Mouse (Mus musculus) lung, postnatal 14 days (tissue): ENCODE measurements around the gene Ddx39.

ENCODE experiments used
- DNase-seq: peaks from one replicate; pipeline ENCODE4 v3.0.0; 2021

The Ddx39 gene

DNA sequence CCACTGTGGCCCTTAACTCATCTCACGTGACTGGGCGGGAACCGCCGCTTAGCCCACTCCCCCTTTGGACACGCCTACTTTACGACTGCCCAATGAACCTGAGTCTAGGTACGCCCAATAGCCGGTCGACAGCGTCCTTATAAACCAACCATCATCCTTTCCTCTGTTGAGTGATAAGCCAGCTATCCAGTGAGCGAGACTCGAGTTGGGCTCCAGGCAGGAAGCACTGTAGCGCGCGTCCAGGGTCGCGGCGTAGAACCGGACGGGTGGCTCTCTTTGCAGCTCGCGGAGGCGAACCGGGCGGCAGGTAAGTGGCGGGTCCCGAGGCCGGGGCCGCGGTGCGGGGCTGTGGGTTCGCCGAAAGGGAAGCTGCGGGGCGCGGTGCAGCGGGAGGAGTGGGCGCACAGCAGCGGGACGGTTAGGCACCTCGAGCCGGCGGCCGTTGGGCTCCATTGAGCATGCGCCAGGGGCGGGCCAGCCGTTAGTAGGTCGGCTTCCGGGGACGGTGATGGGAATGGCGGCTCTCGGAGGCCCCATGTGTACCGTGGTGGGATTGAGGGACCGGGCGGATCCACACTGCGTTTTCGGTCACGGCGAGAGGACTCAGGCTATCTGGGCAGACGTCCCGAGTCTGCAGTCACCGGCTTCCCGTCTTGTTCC is at the start of gene Ddx39:
Gene Ddx39, plus strand, starts transcription at position 147 of the 660 bp plus-strand sequence.
- peak; percentile 93 for DNase-seq

GRCm38 (mm10) chr8:83665969-83666865 is 48.8 kb upstream of the Ddx39 start, which contains the start of gene Ptger1:
Ptger1 (plus strand) TSS chr8:83666678.
- DNase-seq = peak; percentile 75

GRCm38 (mm10) chr8:83666866-83667234 is 48.1 kb upstream of the Ddx39 start:
- no peak for DNase-seq

- DNase-seq = no peak
Measured at GRCm38 (mm10) chr8:83667526-83667925, 47.5 kb upstream of the Ddx39 start.

DNA sequence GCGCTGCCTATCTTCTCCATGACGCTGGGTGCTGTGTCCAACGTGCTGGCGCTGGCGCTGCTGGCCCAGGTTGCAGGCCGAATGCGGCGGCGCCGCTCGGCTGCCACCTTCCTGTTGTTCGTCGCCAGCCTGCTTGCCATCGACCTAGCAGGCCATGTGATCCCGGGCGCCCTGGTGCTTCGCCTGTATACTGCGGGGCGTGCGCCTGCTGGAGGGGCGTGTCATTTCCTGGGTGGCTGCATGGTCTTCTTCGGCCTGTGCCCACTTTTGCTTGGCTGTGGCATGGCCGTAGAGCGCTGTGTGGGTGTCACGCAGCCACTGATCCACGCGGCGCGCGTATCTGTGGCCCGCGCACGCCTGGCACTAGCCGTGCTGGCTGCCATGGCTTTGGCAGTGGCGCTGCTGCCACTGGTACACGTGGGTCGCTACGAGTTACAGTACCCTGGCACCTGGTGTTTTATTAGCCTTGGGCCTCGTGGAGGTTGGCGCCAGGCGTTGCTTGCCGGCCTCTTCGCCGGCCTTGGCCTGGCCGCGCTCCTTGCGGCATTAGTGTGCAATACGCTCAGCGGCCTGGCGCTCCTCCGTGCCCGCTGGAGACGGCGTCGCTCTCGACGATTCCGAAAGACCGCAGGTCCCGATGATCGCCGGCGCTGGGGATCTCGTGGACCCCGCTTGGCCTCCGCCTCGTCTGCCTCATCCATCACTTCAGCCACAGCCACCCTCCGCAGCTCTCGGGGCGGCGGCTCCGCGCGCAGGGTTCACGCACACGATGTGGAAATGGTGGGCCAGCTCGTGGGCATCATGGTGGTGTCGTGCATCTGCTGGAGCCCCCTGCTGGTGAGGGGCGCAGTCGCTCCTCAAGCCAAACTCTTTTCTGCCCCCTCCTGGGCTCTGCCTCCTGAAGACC is 46.7 kb upstream of the Ddx39 start:
- peak; percentile 72 for DNase-seq

- no peak for DNase-seq
Measured at GRCm38 (mm10) chr8:83669013-83669412, 46.0 kb upstream of the Ddx39 start.

DNA sequence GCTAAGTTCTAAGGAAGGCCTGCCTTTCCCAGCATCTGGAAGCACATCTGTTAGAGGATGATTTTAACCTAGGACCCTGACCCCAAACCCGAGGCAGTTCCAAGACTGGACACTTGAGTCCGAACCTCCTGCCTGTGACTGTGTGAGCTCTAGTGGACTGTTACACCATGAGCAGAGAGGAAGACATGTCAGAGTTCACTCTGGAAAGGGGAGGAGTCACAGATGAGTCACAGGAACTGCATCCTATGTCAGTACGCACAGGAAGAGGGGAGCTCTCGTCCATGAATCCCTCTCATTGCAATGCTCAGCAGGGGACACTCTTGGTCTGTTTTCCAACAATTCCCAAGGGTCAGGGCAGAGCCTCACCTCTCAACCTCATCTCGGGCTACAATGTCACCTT is 42.0 kb upstream of the Ddx39 start:
- DNase-seq = no peak

- no peak for DNase-seq
Measured at GRCm38 (mm10) chr8:83674497-83674896, 40.5 kb upstream of the Ddx39 start.

DNA sequence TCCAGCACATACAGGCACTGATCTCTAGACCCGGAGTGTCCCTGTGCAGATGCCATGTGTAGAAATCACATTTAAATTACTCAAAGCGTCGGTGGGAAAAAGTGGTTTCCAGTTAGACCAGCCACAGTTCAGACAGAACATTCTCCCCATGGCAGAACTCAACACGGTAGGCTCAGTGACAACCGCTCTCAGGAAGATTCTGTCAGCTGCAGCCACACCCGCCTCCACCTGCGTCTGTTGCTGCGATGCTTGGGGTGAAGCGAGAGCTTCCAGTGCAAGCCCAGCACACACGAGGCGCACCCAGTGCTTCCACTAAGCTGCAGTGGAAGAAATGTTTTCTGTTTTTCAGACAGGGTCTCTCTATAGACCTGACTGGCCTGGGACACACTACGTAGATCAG is 35.1 kb upstream of the Ddx39 start:
- no peak for DNase-seq

GRCm38 (mm10) chr8:83680603-83681002 is 34.4 kb upstream of the Ddx39 start:
- DNase-seq = no peak

- no peak for DNase-seq
Measured at GRCm38 (mm10) chr8:83681099-83681498, 33.9 kb upstream of the Ddx39 start.

GRCm38 (mm10) chr8:83684517-83684916 is 30.5 kb upstream of the Ddx39 start:
- no peak for DNase-seq

DNA sequence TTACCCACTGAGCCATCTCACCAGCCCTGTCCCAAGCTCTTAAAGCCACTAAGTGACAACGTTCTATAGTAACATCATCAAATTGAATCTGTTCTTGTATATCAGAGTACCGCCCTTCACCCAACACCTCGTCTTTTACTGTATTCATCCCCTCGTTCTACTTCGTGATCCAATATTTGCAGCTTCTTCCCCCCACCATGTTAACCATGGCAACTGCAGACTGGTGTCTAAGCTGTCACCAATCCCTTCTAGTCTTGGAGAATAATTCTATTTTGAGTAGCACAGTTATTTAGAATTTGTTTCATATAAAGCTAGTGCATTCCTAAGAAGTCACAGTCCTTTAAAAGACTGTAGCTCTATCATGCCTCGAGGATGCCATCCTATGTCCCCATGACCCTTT is 25.7 kb upstream of the Ddx39 start:
- DNase-seq = no peak

DNA sequence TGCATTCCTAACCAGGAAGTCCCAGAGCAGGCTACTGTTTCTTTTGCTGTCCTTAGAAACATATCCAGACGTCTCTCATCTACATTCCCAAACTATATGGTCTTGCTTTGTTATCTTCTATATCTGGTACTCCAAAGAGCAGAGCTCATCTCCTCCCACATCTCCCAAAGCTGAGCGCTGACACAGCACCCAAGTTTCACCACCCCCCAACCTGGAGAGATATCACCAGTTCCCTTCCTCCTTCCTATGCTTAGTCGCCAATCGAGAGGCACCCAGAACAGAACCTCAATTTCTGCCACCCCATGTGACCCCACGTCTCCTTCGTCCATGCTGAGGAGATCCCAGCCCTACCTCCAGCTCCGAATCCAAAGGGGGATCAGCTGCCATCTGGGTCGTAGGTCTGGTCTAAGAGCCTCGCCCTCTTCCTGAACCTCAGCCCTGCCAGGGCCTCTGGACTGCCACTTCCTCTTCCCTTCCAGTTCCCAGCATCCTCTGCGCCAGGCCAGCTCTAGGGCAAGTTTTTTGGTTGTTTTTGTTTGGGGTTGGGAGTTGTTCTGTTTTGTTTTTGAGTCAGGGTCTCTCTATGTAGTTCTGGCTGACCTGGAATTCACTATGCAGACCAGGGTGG is 21.3 kb upstream of the Ddx39 start:
- peak; percentile 23 for DNase-seq

- DNase-seq = no peak
Measured at GRCm38 (mm10) chr8:83694369-83695160, 20.4 kb upstream of the Ddx39 start.

GRCm38 (mm10) chr8:83695351-83696106 is 19.4 kb upstream of the Ddx39 start:
- DNase-seq = peak; percentile 33

GRCm38 (mm10) chr8:83697374-83698220 is 17.4 kb upstream of the Ddx39 start:
- DNase-seq = peak; percentile 67

DNA sequence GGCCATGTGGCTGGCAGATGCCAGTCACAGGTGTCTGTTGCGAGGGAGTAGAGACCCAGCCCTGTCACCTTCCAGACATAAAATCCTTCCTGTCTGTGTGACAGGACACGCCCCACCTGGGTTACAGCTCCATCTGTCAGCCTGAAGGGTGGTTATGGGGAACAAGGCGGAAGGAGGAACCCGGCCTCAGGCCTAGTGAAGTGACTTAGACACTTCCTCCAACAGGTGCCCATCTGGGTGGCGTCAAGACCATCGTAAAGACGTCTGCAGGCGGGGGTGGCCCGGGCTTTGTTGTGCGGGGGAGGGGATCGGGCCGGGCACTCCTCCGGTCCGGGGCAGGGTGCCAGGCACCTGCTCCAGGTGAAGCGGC is 16.7 kb upstream of the Ddx39 start:
- peak; percentile 61 for DNase-seq

DNA sequence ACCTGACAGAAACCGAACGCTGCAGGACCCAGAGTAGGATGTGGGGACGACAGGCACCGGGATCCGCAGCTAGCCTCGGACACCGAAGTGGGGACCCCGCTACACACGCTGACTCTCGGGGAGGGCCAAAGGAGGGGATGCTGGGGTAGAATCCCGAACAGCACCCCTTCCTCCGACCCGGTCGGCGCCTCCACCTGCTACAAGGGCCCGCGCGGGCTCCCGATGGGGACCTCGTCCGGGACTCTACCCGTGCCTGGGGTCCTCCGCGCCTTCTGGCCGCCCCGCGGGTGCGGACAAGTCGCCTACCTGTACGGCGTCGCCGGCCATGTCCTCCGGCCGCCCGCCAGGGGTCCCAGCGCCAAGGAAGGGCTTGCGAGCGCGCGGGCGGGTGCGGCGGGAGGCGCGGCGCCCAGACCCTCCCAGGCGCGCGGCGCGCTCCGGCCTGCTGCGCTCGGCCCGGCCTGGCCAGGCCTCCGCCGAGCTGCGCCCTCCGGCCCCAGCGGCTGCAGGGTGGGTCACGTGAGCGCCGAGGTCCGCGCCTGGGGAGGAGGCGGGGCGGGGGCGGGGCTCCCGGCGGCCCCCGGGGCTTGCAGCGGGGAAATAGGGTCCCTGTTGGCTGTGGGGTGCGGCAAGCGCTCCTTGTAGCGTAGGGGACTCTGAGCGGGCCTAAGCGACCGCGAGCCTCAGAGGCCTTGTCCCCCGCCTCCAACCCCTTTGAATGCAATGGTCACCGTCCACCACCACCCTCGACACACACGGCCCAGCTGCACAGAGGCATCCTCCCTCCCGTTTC is 16.1 kb upstream of the Ddx39 start, which contains the start of gene Pkn1:
Gene Pkn1, minus strand, starts transcription at position 519 of the 793 bp plus-strand sequence.
- DNase-seq = peak; percentile 81
